Mouse (Mus musculus): ENCODE measurements around the gene B3gnt3. TPM values are rescaled to one million over a fixed set of nuclear protein-coding genes. Genes with fewer than 3 reads are reported as not detected.
A peak's percentile ranks its signal among the peaks of the same experiment; 100 is the strongest.

B3gnt3 gene
- polyA plus RNA-seq, 1 experiment from 2014 or later: 0.33 TPM

- peaks cover 79% of the 10 kb centered on the region for H3K27me3 ChIP-seq (ENCODE audit: control insufficient read depth, insufficient read depth, low read length)
- no peak for DNase-seq (ENCODE audit: low spot score)
- no peaks in the 10 kb centered on the region for H3K9me3 ChIP-seq (ENCODE audit: control insufficient read depth, low read length)
- no peak overlapping the region for H3K4me2 ChIP-seq (ENCODE audit: low read depth)
- no peaks in the 10 kb centered on the region for H3K4me1 ChIP-seq (ENCODE audit: control insufficient read depth, insufficient read depth, low read length)
- no peak overlapping the region for H3K27ac ChIP-seq (ENCODE audit: low read depth, low read length)
- no peak overlapping the region for H3K9ac ChIP-seq (ENCODE audit: low read length)
- no peak for ATAC-seq (ENCODE audit: insufficient read depth, low FRiP score, low TSS enrichment)
- no peak overlapping the region for H3K4me3 ChIP-seq (ENCODE audit: low read depth, low read length)
- H3K36me3 ChIP-seq (ENCODE audit: control insufficient read depth, insufficient read depth, low read length): no peaks in the 10 kb centered on the region
These were observed 24.0 kb downstream of the B3gnt3 start for GRCm38 (mm10) chr8:71677555-71677954.

GRCm38 (mm10) chr8:71676803-71677202 lies 24.8 kb downstream of the B3gnt3 start:
- Histone ChIP-seq H3K36me3 (ENCODE audit: control insufficient read depth, insufficient read depth, low read length) (no peaks in the 10 kb centered on the region), H3K9me3 (ENCODE audit: control insufficient read depth, low read length) (no peaks in the 10 kb centered on the region), H3K4me3 (ENCODE audit: low read depth, low read length) (no peak overlapping the region), H3K4me1 (ENCODE audit: control insufficient read depth, insufficient read depth, low read length) (no peaks in the 10 kb centered on the region), H3K27ac (ENCODE audit: low read depth, low read length) (no peak overlapping the region), H3K27me3 (ENCODE audit: control insufficient read depth, insufficient read depth, low read length) (peaks cover 71% of the 10 kb centered on the region), H3K9ac (ENCODE audit: low read length) (no peak overlapping the region), H3K4me2 (ENCODE audit: low read depth) (peak overlapping the region; percentile 72; the same call in 1 of the 2 replicates)
- no peak for ATAC-seq (ENCODE audit: insufficient read depth, low FRiP score, low TSS enrichment)
- DNase-seq (ENCODE audit: low spot score): no peak
- WGBS: 53% methylated on average over 9 of the region's 9 CpGs

GRCm38 (mm10) chr8:71676020-71676741 lies 25.4 kb downstream of the B3gnt3 start, which contains the start of gene Jak3:
TSS of gene Jak3 (plus strand) at chr8:71676296.
- H3K9me3 ChIP-seq (ENCODE audit: control insufficient read depth, low read length): no peaks in the 10 kb centered on the region
- peak within 1 kb of the TSS; percentile 46 for H3K4me3 ChIP-seq (ENCODE audit: low read depth, low read length)
- ATAC-seq (ENCODE audit: insufficient read depth, low FRiP score, low TSS enrichment) (peak; percentile 41; the same call in 1 of the 2 replicates), DNase-seq (ENCODE audit: low spot score) (peak; percentile 65)
- no peak within 1 kb of the TSS for H3K27ac ChIP-seq (ENCODE audit: low read depth, low read length)
- no peaks in the 10 kb centered on the region for H3K36me3 ChIP-seq (ENCODE audit: control insufficient read depth, insufficient read depth, low read length)
- H3K27me3 ChIP-seq (ENCODE audit: control insufficient read depth, insufficient read depth, low read length): peaks cover 67% of the 10 kb centered on the region
- peak within 1 kb of the TSS; percentile 72 for H3K4me2 ChIP-seq (ENCODE audit: low read depth)
- H3K9ac ChIP-seq (ENCODE audit: low read length): peak within 1 kb of the TSS; percentile 55
- WGBS: 2% methylated on average over 36 of the region's 40 CpGs
- no peaks in the 10 kb centered on the region for H3K4me1 ChIP-seq (ENCODE audit: control insufficient read depth, insufficient read depth, low read length)

- H3K27me3 ChIP-seq (ENCODE audit: control insufficient read depth, insufficient read depth, low read length): peaks cover 63% of the 10 kb centered on the region
- ATAC-seq (ENCODE audit: insufficient read depth, low FRiP score, low TSS enrichment) (no peak), DNase-seq (ENCODE audit: low spot score) (no peak)
- no peaks in the 10 kb centered on the region for H3K4me1 ChIP-seq (ENCODE audit: control insufficient read depth, insufficient read depth, low read length)
- H3K4me3 ChIP-seq (ENCODE audit: low read depth, low read length): no peak overlapping the region
- no peaks in the 10 kb centered on the region for H3K36me3 ChIP-seq (ENCODE audit: control insufficient read depth, insufficient read depth, low read length)
- 29% methylated on average over 9 of the region's 9 CpGs for WGBS
- H3K9ac ChIP-seq (ENCODE audit: low read length): no peak overlapping the region
- no peak overlapping the region for H3K27ac ChIP-seq (ENCODE audit: low read depth, low read length)
- no peaks in the 10 kb centered on the region for H3K9me3 ChIP-seq (ENCODE audit: control insufficient read depth, low read length)
- H3K4me2 ChIP-seq (ENCODE audit: low read depth): no peak overlapping the region
These were observed 26.1 kb downstream of the B3gnt3 start for GRCm38 (mm10) chr8:71675456-71676019.

- H3K27me3 ChIP-seq (ENCODE audit: control insufficient read depth, insufficient read depth, low read length): peaks cover 49% of the 10 kb centered on the region
- DNase-seq (ENCODE audit: low spot score) (no peak), ATAC-seq (ENCODE audit: insufficient read depth, low FRiP score, low TSS enrichment) (no peak)
These were observed 27.5 kb downstream of the B3gnt3 start for GRCm38 (mm10) chr8:71674071-71674470.

GRCm38 (mm10) chr8:71672168-71672735 lies 29.3 kb downstream of the B3gnt3 start:
- H3K27me3 ChIP-seq (ENCODE audit: control insufficient read depth, insufficient read depth, low read length): peaks cover 37% of the 10 kb centered on the region
- peak overlapping the region; percentile 91 for H3K4me2 ChIP-seq (ENCODE audit: low read depth)
- no peak overlapping the region; the same call in 1 of the 2 replicates for H3K4me3 ChIP-seq (ENCODE audit: low read depth, low read length)
- WGBS: 53% methylated on average over 6 of the region's 6 CpGs
- ATAC-seq (ENCODE audit: insufficient read depth, low FRiP score, low TSS enrichment) (no peak), DNase-seq (ENCODE audit: low spot score) (no peak)
- no peaks in the 10 kb centered on the region for H3K36me3 ChIP-seq (ENCODE audit: control insufficient read depth, insufficient read depth, low read length)
- H3K4me1 ChIP-seq (ENCODE audit: control insufficient read depth, insufficient read depth, low read length): peaks cover 13% of the 10 kb centered on the region
- no peaks in the 10 kb centered on the region for H3K9me3 ChIP-seq (ENCODE audit: control insufficient read depth, low read length)
- no peak overlapping the region for H3K9ac ChIP-seq (ENCODE audit: low read length)
- no peak overlapping the region for H3K27ac ChIP-seq (ENCODE audit: low read depth, low read length)

More at GRCm38 (mm10) chr8:71674071-71674470, 27.5 kb downstream of the B3gnt3 start:
- H3K9me3 ChIP-seq (ENCODE audit: control insufficient read depth, low read length): no peaks in the 10 kb centered on the region
- no peak overlapping the region for H3K9ac ChIP-seq (ENCODE audit: low read length)
- H3K4me2 ChIP-seq (ENCODE audit: low read depth): no peak overlapping the region
- no peak overlapping the region for H3K27ac ChIP-seq (ENCODE audit: low read depth, low read length)
- H3K4me3 ChIP-seq (ENCODE audit: low read depth, low read length): no peak overlapping the region
- H3K4me1 ChIP-seq (ENCODE audit: control insufficient read depth, insufficient read depth, low read length): no peaks in the 10 kb centered on the region
- H3K36me3 ChIP-seq (ENCODE audit: control insufficient read depth, insufficient read depth, low read length): no peaks in the 10 kb centered on the region
- WGBS: 75% methylated on average over 2 of the region's 2 CpGs

GRCm38 (mm10) chr8:71671549-71671965 lies 30.0 kb downstream of the B3gnt3 start, which contains the start of gene Unc13a:
TSS of gene Unc13a (minus strand) at chr8:71671757.
- H3K9ac ChIP-seq (ENCODE audit: low read length): peak within 1 kb of the TSS; percentile 60
- no peaks in the 10 kb centered on the region for H3K9me3 ChIP-seq (ENCODE audit: control insufficient read depth, low read length)
- DNase-seq (ENCODE audit: low spot score) (peak; percentile 94), ATAC-seq (ENCODE audit: insufficient read depth, low FRiP score, low TSS enrichment) (peak; percentile 63)
- peaks cover 30% of the 10 kb centered on the region for H3K27me3 ChIP-seq (ENCODE audit: control insufficient read depth, insufficient read depth, low read length)
- WGBS: under 1% methylated on average over 42 of the region's 42 CpGs
- peaks cover 13% of the 10 kb centered on the region for H3K4me1 ChIP-seq (ENCODE audit: control insufficient read depth, insufficient read depth, low read length)
- peak within 1 kb of the TSS; percentile 91 for H3K4me2 ChIP-seq (ENCODE audit: low read depth)
- no peaks in the 10 kb centered on the region for H3K36me3 ChIP-seq (ENCODE audit: control insufficient read depth, insufficient read depth, low read length)
- peak within 1 kb of the TSS; percentile 68 for H3K4me3 ChIP-seq (ENCODE audit: low read depth, low read length)
- H3K27ac ChIP-seq (ENCODE audit: low read depth, low read length): peak within 1 kb of the TSS; percentile 68

- Histone ChIP-seq H3K4me3 (ENCODE audit: low read depth, low read length) (peak overlapping the region; percentile 68), H3K27ac (ENCODE audit: low read depth, low read length) (peak overlapping the region; percentile 68), H3K27me3 (ENCODE audit: control insufficient read depth, insufficient read depth, low read length) (peaks cover 23% of the 10 kb centered on the region), H3K4me2 (ENCODE audit: low read depth) (peak overlapping the region; percentile 91), H3K9me3 (ENCODE audit: control insufficient read depth, low read length) (no peaks in the 10 kb centered on the region), H3K9ac (ENCODE audit: low read length) (peak overlapping the region; percentile 60), H3K36me3 (ENCODE audit: control insufficient read depth, insufficient read depth, low read length) (no peaks in the 10 kb centered on the region), H3K4me1 (ENCODE audit: control insufficient read depth, insufficient read depth, low read length) (peaks cover 13% of the 10 kb centered on the region)
- DNase-seq (ENCODE audit: low spot score) (peak; percentile 87), ATAC-seq (ENCODE audit: insufficient read depth, low FRiP score, low TSS enrichment) (peak; percentile 56)
- WGBS: under 1% methylated on average over 58 of the region's 64 CpGs
These were observed 30.7 kb downstream of the B3gnt3 start for GRCm38 (mm10) chr8:71670621-71671548.
